Mouse (Mus musculus): ENCODE results near the gene Spg7.

Spg7 gene

GRCm38 (mm10) chr8:123062721-123063120, at the start of gene Spg7:
Spg7 (plus strand) TSS chr8:123062942.
- ChIA-PET POLR2A (interaction anchor here in 2 of 4 experiments (0.7 to 3.6 kb wide), 10 partner anchors 9 to 45 kb away, joined by 3 to 24 read pairs (median 4); no protein-coding TSS in a partner anchor), CTCF (no interaction called here)

- POLR2A ChIA-PET, result interaction anchor here in 3 of 4 experiments (0.8 to 5.6 kb wide), 22 partner anchors 8 to 90 kb away, joined by 3 to 51 read pairs (median 4); partner anchors contain the start of gene Ankrd11 (in 1 of the 3)
- CTCF ChIA-PET, result interaction anchor here in 1 of 4 experiments (1.0 kb wide), 2 partner anchors 71 to 72 kb away, joined by 3 read pairs; no protein-coding TSS in a partner anchor
These were observed 48.3 kb upstream of the Spg7 start for GRCm38 (mm10) chr8:123014429-123014828.

DNA sequence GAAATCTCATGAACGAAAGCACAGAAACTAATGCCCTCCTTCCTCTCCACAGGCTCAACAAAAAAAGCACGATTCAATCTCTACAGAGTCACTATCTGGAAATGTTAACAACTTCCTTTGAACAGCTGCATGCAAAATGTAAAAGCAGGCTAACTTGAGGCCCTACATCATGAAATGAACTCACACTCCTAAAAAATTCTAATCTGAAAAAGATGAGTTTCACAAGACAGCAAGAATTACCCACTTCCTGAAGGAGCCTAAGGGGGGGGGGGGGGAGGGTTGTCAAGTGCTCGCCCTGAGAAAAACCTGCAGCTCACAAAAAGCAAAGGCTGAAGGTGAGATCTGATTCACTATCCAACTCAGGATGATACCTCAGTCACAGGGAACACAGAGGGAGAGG, 47.7 kb upstream of the Spg7 start:
- CTCF ChIA-PET, result interaction anchor here in 2 of 4 experiments (0.7 to 1.0 kb wide), 2 partner anchors 72 to 546 kb away, joined by 3 to 12 read pairs; no protein-coding TSS in a partner anchor

DNA sequence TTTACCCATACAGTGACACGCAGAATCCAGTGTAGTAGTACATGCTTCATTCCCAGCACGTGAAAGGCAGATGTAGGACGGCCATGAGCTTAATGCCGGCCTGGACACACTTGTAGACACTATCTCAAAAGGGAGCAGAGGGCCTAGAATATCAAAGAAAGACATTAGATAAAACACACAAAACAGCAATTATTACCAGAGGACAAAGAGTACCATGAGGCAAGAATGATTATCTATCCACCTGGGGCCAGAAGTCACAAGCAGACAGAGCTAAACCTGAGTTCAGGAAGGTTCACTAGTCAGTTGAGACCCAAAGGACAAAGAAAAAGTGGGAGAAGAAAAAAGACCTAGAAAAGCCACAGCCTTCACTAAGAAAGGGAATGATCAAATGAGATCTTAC, 45.6 kb upstream of the Spg7 start:
- ChIA-PET POLR2A (interaction anchor here in 2 of 4 experiments (0.7 to 5.6 kb wide), 13 partner anchors 11 to 80 kb away, joined by 3 to 51 read pairs (median 5); no protein-coding TSS in a partner anchor), CTCF (interaction anchor here in 2 of 4 experiments (0.5 to 0.7 kb wide), 3 partner anchors 17 to 83 kb away, joined by 3 read pairs; no protein-coding TSS in a partner anchor)

More for the DNA sequence above, 47.7 kb upstream of the Spg7 start:
- POLR2A ChIA-PET, result interaction anchor here in 3 of 4 experiments (0.6 to 5.6 kb wide), 20 partner anchors 8 to 121 kb away, joined by 3 to 51 read pairs (median 5); partner anchors contain the start of gene Ankrd11 (in 1 of the 3)

DNA sequence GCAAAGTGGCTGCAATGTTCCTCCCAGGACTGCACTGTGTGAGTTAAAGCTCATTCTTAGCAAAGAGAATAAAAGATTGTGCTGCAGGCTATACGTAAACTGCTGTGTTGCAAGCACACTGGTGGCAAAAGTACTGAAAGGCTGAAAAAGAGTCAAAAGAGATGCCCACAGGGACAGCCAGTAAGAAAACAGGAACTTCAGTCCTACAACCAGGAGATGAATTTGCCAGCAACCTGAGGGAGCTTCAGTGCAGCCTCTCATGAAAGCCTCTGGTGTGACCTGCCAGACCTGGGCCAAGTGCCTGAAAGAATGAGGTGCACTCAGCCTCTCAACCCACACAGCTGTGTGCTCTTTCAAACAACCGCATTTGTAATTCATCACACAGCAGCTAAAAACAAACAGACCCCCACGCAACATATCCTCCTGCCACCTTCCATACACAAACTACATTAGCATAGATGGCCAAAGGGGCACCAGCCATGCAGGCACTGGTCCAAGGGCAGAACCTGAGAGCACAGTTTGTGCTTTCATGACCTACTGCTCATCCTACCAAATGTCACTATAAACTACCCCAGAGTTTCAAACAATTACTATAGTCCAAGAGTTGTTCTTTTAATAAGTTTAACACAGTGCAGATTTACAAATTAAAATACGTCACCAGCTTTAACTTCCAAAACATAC, 44.1 kb upstream of the Spg7 start:
- POLR2A ChIA-PET, result interaction anchor here in 2 of 4 experiments (0.8 to 6.8 kb wide), 13 partner anchors 8 to 48 kb away, joined by 3 to 82 read pairs (median 3); partner anchors contain the start of gene Ankrd11 (in 1 of the 2)
- CTCF ChIA-PET, result interaction anchor here in 1 of 4 experiments (0.5 kb wide), 1 partner anchor 51 kb away, joined by 6 read pairs; no protein-coding TSS in a partner anchor

GRCm38 (mm10) chr8:123020084-123020483, 42.7 kb upstream of the Spg7 start:
- ChIA-PET CTCF (no interaction called here), POLR2A (interaction anchor here (0.6 to 6.8 kb wide), 12 partner anchors 8 to 886 kb away, joined by 3 to 82 read pairs (median 12); partner anchors contain the start of gene Ankrd11 (in 2 of the 4))

DNA sequence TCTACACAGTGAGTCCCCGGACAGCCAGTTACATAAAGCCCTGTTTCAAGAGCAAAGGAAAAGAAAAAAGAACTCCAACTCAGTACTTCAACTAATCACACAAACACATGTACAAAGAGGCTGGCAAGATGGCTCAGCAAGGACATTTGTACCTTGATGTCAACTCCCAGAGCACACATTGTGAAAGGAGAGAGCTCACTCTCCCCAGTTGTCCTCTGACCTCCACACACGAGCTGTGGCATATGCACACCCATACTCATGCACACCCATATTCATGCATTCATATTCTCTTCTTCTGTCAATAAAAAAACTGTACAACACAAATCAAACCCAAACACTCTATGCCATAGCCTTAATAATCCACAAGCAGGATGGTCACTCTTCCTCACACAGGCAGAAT, 41.9 kb upstream of the Spg7 start:
- ChIA-PET CTCF (interaction anchor here in 2 of 4 experiments (0.5 to 1.0 kb wide), 3 partner anchors 16 to 1638 kb away, joined by 3 to 4 read pairs (median 3); no protein-coding TSS in a partner anchor), POLR2A (interaction anchor here (0.5 to 6.8 kb wide), 32 partner anchors 9 to 410 kb away, joined by 3 to 82 read pairs (median 4); partner anchors contain the start of genes Ankrd11 (in 2 of the 4), Galns (in 1 of the 4) and Trappc2l (in 1 of the 4))

DNA sequence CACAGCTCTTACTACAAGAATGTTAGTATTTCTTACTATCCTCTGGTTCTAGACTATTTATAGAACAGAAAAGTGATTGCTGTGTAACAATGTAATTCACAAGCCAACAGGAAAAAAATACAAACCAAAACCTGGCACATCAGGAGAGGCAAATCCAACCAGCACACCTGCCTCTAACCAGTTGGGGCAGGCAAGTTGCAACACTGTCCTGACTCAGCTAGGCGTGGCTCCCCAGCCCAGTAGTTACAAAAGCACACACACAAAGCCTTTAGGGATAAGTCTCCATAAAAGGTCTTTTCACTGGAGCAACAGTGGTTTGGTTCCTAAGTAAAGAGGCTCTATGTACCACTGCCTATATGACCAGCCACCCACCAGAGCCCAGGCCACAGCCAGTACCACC, 41.5 kb upstream of the Spg7 start:
- ChIA-PET POLR2A (interaction anchor here (0.5 to 6.8 kb wide), 33 partner anchors 9 to 410 kb away, joined by 3 to 82 read pairs (median 4); partner anchors contain the start of genes Ankrd11 (in 2 of the 4), Galns (in 1 of the 4) and Trappc2l (in 1 of the 4)), CTCF (interaction anchor here in 2 of 4 experiments (0.5 to 1.0 kb wide), 4 partner anchors 16 to 395 kb away, joined by 3 to 5 read pairs (median 4); no protein-coding TSS in a partner anchor)

DNA sequence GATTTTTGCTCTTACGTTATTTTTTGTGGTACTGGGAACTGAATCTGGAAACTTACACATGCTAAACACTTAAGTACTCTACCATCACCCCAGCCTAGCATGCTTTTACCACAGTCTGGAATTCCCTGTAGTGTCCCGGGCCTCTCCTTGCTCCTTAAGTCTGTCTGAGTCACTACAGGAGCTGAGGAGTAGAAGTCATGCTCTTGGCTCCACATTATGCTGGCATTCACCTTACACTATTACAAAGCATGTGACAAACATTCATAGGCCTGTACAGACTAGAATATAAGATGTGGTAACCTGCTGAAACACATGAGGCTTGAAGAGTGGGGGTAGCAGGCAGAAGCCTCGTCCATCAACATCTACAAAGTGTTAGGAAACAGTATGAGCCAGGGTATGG, 40.0 kb upstream of the Spg7 start:
- POLR2A ChIA-PET, result interaction anchor here in 3 of 4 experiments (0.5 to 6.8 kb wide), 18 partner anchors 8 to 78 kb away, joined by 3 to 82 read pairs (median 4); partner anchors contain the start of gene Ankrd11 (in 2 of the 3)
- CTCF ChIA-PET, result no interaction called here

DNA sequence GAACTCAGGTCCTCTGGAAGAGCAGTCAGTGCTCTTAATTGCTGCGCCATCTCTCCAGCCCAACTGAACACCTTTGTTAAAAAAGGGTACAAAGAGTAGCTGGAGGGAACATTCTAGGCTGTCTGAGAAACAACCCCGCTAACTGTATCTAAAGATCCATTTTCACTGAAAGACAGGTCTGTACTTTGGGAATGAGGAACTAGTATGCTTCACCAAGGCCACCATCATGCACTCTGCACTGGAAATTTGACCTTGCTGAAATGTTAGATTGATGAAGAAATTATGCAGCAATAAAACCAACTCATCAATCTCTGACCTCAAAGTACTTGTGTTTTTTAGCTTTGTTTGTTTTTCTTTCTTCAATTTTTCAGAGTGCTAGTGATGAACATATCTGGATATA, 38.5 kb upstream of the Spg7 start:
- ChIA-PET POLR2A (interaction anchor here in 3 of 4 experiments (0.5 to 6.8 kb wide), 10 partner anchors 8 to 66 kb away, joined by 3 to 82 read pairs (median 6); partner anchors contain the start of gene Ankrd11 (in 1 of the 3)), CTCF (interaction anchor here in 2 of 4 experiments (0.7 to 1.0 kb wide), 2 partner anchors 84 to 442 kb away, joined by 3 to 4 read pairs; no protein-coding TSS in a partner anchor)

- ChIA-PET CTCF (no interaction called here), POLR2A (interaction anchor here (0.6 to 12.9 kb wide), 16 partner anchors 9 to 196 kb away, joined by 3 to 181 read pairs (median 4); partner anchors contain the start of gene Ankrd11 (in 2 of the 4))
These were observed 36.8 kb upstream of the Spg7 start for GRCm38 (mm10) chr8:123025951-123026351.

- CTCF ChIA-PET, result no interaction called here
- POLR2A ChIA-PET, result interaction anchor here in 2 of 4 experiments (1.2 to 12.9 kb wide), 6 partner anchors 8 to 43 kb away, joined by 4 to 181 read pairs (median 6); partner anchors contain the start of gene Ankrd11 (in 1 of the 2)
These were observed 35.0 kb upstream of the Spg7 start for GRCm38 (mm10) chr8:123027786-123028185.

- CTCF ChIA-PET, result interaction anchor here in 3 of 4 experiments (0.5 to 0.6 kb wide), 5 partner anchors 61 to 292 kb away, joined by 3 to 5 read pairs (median 3); no protein-coding TSS in a partner anchor
- POLR2A ChIA-PET, result interaction anchor here in 3 of 4 experiments (0.5 to 12.9 kb wide), 23 partner anchors 9 to 213 kb away, joined by 3 to 181 read pairs (median 5); partner anchors contain the start of gene Ankrd11 (in 1 of the 3)
These were observed 32.7 kb upstream of the Spg7 start for GRCm38 (mm10) chr8:123030091-123030490.

- CTCF ChIA-PET, result no interaction called here
- POLR2A ChIA-PET, result interaction anchor here in 3 of 4 experiments (0.6 to 12.9 kb wide), 28 partner anchors 8 to 477 kb away, joined by 3 to 181 read pairs (median 5); partner anchors contain the start of genes Ankrd11 (in 1 of the 3), Chmp1a (in 1 of the 3) and Spata33 (in 1 of the 3)
These were observed 31.3 kb upstream of the Spg7 start for GRCm38 (mm10) chr8:123031321-123031978.

- POLR2A ChIA-PET, result interaction anchor here in 3 of 4 experiments (0.6 to 12.9 kb wide), 20 partner anchors 9 to 304 kb away, joined by 3 to 181 read pairs (median 3); partner anchors contain the start of genes Ankrd11 (in 1 of the 3), Chmp1a (in 1 of the 3) and Spata33 (in 1 of the 3)
- CTCF ChIA-PET, result no interaction called here
These were observed 30.0 kb upstream of the Spg7 start for GRCm38 (mm10) chr8:123032730-123033129.

DNA sequence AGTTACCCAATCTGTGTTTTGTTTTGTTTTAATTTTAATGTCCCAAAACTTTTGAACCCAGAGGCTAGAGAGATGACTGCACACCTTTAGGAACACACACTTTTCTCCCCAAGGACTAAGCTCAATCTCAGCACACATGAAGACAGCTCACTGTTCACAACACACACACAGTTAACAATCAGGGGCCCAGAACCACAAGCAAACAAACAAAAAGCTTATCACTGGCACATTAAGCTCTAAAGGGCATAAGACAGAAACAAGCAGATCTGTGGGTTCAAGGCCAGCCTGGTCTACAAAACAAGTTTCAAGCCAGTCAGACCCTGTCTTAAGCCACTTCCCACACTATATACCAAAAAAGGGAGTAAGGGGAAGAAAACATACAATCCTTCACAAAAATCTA, 29.3 kb upstream of the Spg7 start:
- ChIA-PET POLR2A (interaction anchor here in 3 of 4 experiments (0.6 to 12.9 kb wide), 16 partner anchors 9 to 170 kb away, joined by 3 to 181 read pairs (median 3); partner anchors contain the start of gene Ankrd11 (in 1 of the 3)), CTCF (no interaction called here)

DNA sequence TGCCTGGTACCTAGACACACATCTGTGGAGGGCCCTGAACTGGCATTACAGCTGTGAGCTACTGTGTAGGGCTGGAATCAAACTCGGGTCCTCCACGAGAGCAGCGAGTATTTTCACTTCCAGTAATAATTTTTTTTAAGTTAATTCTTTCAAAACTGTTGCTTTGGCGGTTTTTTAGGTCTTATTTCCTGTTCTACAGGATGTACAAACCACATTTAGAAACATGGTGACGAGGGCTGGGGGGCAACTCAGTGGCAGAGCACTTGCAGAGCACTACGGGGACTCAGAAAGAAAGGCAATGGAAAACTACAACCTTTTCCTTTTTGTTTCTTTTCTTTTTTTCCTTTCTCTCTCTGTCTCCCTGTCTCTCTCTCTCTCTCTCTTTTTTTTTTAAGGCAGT, 28.6 kb upstream of the Spg7 start:
- CTCF ChIA-PET, result no interaction called here

More for the DNA sequence above, 28.6 kb upstream of the Spg7 start:
- POLR2A ChIA-PET, result interaction anchor here in 2 of 4 experiments (1.2 to 12.9 kb wide), 4 partner anchors 10 to 20 kb away, joined by 3 to 181 read pairs (median 14); partner anchors contain the start of gene Ankrd11 (in 1 of the 2)
